Mouse (Mus musculus) embryo, embryonic 10.5 days (tissue): ENCODE data around the gene Catsperd.
A peak's percentile ranks its signal among the peaks of the same experiment; 100 is the strongest.
"Not testable (repeated sequence)": the region's sequence is repeated elsewhere in the genome, so short reads cannot be mapped to it uniquely, and the experiment has no call there.

ENCODE experiments used
- DNase-seq: peaks from one replicate; pipeline ENCODE4 v3.0.0-alpha.2; 2015; ENCODE audit warnings: low spot score

The Catsperd gene

DNA sequence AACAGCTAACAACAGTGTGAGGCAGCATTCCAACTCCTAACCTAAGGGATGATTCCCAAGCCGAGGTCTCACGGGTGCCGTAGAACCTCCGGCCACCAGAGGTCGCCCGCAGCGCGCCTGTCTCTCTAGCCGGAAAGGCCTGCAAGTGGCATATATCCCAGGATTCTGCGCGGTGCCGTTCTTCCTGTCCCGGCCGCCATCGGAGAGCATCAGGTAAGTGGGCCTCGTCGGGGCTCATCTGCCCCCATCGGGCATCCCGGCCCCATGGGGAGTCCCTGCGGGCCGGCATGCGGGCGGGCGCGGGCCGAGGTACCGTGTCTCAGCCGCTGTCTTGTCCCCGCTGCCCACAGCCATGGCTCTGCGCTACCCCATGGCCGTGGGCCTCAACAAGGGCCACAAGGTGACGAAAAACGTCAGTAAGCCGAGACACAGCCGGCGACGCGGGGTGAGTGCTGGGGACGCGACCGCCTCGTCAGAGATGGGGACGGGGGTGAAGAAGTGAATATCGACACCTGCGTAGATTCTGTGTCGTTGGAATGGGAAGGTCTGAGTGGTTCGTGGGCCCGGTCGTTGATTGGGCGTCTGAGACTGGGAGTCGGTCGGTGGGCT is 14.6 kb upstream of the Catsperd start, which contains the start of gene Rpl36:
Rpl36 (plus strand) TSS at position 181 of the 609 bp plus-strand sequence.
- peak; percentile 95 for DNase-seq

DNA sequence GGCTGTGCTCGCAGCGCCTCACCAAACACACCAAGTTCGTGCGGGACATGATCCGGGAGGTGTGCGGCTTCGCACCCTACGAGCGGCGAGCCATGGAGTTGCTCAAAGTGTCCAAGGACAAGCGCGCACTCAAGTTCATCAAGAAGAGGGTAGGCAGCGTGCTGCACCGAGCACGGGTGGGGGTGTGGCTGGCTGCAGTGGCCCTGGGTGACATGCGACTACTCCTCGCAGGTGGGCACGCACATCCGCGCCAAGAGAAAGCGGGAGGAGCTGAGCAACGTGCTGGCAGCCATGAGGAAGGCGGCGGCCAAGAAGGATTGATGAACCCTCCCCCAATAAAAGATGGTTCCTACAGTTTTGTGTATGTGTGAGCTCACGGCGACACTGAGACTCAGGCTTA is 14.1 kb upstream of the Catsperd start:
- not testable (repeated sequence) for DNase-seq

DNA sequence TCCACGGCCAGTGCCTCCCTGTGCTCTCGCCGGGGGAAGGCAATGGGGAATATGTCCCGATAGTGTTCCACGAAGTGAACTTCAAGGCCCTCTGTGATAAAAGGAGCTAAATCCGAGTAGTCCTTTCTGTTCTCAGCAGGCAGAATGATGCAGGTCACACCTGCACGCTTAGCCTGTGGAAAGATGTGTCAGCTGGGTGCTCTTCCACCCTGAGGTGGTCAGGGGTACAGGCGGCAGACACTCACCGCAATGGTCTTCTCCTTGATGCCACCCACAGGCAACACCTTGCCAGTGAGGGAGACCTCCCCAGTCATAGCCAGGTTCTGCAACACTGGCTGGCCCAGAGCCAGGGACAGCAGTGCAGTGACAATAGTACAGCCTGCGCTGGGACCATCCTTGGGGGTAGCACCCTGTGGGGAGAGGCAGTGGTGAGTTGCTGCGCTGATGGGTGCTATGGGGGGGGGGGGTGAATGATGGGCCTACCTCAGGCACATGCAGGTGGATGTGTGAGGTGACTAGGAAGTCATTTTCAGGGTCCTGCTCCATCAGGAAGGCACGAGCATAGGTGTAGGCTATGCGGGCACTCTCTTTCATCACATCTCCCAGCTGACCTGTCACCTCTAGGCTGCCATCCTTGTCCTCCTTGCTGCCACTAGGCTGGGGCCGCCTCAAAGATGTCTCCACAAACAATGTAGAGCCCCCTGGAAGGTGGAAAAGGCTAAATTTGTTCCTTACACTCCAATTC is 13.4 kb upstream of the Catsperd start:
- DNase-seq: no peak

DNA sequence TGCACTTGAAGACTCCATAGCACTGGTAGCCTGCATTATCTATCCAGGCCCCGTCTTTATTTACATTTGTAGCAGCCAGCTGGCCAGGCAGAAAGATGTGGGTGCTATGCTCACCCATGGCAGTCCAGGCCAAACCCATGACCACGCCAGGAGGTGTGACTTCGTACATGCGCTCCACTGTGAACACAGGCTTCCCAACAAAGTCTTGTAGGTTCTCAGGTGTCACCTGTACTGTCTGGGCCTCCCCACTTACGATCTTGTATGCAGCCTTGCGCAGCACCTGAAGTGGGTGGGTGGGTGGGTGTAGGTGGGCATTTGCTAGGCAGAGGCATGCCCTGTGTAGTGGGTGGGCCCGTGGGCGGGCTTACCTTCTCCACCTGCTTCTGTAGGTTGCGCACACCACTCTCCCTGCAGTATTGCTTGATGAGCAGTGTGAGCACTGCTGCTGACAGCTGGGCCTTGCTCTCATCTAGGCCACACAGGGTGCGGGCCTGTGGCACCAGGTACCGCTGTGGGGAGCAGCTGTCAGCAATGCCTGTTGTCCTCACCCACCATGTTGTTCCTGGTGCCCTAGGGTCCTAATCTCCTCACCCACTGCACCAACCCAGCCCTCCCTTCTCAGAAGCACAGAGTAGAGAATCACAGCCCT is 12.7 kb upstream of the Catsperd start:
- no peak for DNase-seq

DNA sequence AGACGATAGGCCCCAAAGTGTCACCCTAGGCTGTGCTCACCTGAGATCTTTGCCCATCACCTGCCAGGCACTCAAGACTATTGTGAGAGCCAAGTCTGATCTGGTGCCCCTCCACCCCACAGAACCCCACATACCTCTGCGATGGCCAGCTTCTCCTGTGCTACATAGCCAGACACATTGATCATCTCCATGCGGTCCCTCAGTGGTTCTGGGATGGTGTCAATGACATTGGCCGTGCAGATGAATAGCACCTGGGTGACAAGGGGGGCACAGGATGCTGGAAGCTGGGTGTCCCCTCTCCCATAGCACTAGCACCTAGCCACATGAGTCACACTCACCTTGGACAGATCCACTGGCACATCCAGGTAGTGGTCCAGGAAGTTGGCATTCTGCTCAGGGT is 12.2 kb upstream of the Catsperd start:
- no peak for DNase-seq

DNA sequence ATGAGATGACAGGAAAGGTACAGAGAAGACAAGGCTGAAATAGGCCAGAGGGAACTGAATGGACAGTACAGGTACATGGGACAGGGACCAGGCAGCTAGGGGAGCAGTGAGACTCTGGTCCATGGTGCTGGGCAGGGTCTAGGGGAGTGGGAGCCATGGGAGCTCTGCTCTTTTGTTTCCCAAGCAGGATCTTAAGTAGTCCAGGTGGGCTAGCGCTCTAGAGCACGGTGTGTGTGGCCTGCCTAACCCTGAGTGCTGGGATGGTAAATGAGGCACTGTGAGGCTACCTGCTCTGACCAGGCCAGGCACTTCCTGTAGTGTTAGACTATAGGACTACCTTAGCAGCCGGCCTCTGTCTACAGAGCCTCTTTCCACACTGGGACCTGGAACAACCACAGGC is 11.2 kb upstream of the Catsperd start:
- DNase-seq: no peak

DNA sequence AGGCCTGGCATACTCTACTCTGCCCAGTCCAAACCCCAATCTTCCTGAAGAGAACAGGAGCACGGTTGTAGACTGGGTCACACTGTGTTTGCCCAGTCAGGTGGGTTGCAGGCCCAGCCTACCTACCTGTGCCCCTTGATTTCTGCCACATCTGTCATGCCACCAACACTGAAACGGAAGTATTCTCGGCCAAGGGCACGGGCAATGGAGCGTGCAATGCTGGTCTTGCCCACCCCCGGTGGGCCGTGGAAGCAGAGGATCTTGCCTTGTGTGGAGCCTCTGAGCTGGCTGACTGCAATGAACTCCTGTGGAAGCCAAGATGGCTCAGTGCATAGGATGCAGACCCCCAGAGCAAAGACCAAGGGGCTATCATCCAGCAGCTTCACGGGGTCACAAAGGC is 10.3 kb upstream of the Catsperd start:
- no peak for DNase-seq

DNA sequence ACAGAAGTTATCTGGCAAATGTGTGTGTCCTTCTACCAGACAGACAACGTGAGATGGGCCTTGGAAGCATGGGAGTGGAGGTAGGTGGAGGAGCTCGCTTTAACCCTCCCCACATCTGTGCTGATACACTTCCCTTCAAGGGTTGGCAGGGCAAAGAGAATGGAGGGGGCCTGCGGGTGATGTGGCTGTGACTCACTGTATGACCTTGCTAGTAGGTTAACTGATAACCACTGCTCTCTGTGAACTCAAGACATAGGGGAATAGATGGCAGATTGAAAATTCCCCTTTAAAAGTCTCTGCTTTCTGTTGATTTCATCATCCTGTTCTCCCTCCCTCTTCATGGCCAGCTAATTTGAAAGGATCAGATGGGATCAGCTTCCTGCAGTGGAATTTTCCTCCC is 2.4 kb upstream of the Catsperd start:
- DNase-seq: no peak

DNA sequence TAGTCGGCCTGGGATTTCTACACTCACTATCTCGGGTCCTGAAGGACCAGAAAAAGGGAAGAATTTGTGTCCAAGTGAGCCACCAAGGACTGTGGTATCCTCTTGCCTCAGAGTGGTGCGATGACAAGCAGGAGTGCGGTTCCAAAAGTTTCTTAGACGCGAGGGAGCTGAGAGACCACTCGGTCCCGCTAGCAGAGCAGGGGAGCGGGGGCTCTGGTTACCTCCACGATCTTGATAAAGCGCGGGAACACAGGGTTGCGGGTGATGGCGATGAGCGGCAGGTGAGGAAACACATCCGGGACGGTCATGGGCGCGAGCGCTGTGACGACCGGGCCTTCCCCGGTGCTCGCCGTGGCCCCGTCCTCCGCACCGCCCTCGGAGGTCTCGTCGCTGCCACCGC is 1.7 kb upstream of the Catsperd start:
- no peak for DNase-seq

DNA sequence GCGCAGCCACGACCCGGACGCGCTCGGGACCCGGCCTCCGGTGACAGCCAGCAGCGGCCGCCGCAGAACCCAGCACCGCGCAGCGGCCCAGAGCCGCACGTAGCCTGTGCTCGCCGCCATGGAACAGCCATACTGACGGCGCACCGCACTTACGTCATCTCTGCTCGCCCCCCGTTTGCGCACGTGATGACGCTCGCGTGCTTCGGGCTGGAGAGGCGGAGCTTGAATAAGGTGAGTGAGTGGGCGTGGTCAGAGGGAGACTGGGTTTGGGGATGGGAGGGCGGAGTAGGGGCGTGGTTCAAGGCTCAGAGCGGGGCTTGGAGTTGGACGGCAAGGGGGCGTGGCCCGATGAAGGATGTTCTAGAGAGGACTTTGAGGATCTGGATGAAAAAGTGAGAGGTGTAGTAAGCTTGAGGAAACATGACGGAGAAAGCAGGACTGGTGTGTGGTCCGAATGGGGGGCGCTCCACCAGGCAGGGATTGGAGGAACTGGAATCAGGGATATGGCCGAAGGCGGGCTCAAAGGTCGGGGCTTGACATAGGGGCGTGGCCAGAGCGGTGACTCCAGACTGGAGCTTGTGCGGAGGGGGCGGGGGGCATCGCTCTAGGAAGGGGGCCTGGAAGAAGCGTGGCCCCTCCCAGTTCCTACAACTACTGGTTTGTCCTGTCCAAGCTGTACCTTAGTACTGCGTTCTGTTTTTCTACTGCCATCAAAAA is 1.0 kb upstream of the Catsperd start, which contains the start of gene Lonp1:
Lonp1 (minus strand) TSS at position 134 of the 717 bp plus-strand sequence.
- DNase-seq: peak; percentile 100

DNA sequence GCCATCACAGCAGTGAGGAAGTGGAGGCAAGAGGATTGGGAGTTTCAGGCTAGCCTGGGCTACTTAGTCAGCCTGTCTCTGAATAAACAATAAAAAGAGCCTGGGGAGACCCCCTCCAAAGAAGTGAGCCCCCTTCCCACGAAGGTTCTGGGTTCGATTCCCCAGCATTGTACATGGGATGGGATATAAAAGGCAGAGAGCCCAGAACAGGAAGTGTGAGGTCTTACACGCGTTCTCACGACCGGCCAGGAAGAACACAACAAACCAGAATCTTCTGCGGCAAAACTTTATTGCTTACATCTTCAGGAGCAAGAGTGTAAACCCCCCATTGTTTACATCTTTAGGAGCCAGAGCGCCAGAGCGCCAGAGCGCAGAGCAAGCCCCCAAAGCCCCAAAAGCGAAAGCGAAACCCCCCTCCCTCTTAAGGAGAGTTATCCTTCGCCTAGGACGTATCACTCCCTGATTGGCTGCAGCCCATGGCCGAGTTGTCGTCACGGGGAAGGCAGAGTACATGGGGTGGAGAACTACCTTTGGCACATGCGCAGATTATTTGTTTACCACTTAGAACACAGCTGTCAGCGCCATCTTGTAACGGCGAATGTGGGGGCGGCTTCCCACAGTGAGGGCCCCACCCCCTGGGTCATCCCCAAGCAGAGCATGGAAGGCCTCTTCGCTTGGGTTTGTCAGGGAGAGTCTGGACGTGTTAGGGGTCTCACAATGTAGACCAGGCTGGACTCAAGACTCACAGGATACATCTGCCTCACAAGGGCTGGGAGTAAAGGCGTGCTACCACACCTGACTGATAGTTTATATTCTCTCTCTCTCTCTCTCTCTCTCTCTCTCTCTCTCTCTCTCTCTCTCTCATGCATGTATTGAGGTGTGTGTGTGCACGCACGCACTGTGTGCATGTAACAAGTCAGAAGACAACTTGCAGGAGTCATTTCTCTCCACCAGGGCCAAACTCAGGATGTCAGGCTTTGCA is 2.1 kb downstream of the Catsperd start:
- not testable (repeated sequence) for DNase-seq

DNA sequence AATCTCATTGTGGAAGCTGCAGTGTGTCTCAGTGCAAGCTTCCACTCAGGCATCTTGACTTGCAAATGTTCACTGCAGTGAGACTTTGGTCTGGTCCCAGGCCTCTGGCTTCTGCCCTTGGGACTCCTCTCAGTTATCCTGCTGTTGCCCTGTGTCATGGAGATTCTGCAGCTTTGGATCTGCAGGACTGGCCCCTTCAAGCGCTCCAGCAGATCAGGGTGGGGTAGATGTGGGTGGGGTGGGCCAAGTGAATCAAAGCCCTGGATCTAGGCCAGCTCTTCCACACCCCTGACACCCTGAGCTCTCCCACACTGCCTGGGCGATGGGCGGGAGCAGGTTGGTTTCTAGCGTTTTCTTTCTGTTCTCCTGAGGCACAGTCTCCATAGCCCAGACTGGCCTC is 3.9 kb downstream of the Catsperd start:
- no peak for DNase-seq

DNA sequence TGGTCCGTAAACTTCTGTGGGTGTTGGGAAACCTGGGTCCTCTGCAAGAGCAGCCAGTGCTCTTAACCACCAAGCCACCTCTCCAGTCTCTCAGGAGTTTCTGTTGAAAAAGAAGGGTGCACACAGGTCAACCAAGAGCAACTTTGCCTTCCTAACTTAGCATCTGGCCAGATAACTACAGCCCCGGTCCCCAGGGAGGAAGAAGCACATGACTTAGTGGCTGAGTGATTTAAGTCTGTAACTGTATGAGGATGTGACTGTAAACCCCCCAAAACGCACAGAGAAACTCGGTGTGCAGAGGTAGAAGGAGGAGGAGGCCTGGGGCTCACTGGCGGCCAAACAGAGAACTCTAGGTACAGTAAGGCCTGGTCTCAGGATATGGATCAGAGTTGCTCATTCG is 6.1 kb downstream of the Catsperd start:
- DNase-seq: no peak

DNA sequence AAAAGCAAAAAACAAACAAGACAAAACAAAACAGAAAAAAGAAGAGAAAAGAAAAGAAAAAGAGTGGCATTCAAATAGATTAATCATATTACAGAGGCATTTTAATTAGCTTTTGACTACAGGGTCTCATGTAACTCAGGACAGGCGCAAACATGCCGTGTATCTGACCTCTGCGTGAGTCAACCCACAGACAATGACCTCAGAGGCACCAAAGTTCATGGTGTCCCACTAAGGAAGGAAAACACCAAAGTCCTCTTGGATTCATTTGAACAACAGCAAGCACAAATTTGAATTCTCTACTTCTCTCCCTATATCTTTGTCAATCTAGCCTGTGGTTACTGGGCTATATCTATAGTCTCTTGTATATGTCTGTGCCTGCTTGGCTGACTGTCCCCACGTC is 15.3 kb downstream of the Catsperd start:
- no peak for DNase-seq

DNA sequence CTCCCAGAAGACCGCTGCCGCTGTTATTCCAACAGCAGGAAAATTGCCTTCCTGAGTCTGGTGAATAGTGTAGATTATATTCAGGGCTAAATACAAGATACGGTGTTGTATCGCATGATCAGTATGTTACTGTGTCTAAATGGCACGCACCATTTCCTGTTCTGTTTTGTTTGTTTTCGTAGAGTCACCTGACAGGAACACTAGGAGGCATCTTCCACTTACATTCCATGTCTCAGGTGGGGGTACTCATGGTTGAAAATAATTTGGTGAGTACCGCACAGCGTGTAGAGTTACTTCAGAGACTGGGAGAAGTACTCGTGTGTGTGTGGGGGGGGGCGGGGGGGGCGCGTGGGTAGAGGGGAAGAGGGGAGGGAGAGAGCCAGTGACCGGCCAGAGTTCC is 19.6 kb downstream of the Catsperd start:
- no peak for DNase-seq

DNA sequence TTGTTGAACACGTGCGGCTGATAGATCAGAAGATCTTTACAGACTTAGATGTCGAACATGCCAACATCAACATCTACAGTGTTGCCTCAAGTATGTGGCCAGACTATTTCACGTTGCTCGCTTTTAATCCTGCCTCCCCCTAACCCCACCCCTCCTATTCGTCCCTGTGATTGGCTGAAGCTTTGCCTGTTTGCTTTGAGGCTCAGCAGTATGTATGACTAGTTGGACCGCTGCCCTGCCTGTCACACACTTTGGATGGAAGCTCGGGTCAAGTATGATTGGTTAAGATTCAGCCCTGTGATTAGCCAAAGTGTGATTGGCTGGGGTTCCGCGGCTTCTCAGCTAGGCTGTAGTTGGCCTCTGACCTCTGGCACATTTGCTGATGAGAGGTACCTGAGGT is 23.9 kb downstream of the Catsperd start:
- no peak for DNase-seq

DNA sequence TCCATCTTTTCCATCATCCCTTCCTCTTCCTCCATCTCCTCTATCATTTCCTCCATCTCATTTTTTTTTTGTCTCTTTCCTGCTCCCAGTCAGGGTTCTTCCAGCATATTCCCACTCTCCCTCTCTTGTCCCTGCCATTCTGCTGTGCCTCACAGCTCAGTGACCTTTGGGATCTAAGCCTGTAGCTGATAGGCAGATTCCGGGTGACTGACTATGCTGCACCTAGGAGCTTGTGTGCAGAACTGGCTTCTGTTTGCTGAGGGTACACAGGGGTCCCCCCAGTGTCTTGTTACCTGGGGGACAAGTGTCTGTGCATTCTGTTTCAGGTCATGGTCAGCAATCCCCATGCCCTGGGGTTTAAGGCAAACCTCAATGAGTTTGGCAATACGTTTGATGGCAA is 26.8 kb downstream of the Catsperd start:
- DNase-seq: no peak

DNA sequence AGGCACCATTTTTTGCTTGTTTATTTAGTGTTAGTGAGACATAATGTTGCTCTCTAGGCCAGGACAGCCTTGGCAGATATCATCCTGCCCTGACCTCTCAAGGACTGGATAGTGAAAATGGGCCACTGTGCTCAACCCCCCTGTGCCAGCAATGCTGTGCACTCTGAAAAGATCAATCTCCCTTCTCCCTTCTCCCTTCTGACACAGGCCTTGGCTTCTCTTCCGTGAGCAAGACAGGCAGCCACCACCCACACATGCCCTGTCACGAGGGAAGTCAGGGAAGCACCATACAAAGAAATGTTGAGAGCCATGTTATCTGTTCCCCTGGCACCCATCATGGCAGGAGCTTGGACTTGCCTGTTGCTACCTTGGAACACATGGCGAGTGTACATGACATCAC is 27.4 kb downstream of the Catsperd start:
- no peak for DNase-seq

DNA sequence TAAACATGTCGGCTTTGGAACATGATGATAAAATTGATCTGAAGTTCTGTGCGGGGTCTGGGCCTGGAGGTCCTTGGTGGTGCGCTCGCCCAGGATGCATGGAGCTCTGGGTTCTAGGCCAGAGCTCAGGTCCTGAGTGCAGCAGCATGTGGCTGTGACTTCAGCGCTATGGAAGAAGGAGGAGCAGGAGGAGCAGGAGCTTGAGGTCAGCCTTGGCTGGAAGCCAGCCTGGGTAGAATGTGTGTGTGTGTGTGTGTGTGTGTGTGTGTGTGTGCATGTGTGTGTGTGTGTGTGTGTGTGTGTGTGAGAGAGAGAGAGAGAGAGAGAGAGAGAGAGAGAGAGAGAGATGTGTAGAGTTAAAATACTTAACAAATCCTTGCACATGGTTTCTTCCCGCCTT is 28.2 kb downstream of the Catsperd start:
- DNase-seq: no peak

DNA sequence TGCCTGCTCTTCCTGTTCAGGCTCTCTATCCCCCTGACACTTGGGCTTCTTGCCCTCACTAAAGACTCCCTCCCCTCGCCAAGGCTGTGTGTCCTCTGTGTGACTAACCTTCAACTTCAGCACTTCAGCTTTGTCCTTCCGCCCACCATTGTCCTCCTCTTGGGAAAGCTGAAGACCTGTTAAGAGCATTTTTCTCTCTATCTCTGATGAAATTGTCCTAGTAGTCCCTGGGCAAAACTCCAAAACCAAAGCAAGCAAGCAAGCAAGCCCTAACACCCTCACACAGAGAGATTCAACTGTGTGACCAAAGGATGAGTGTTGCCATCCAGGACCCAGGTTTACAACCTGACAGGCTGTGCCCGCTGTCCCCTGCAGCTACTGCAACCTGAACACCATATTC is 35.7 kb downstream of the Catsperd start:
- no peak for DNase-seq

DNA sequence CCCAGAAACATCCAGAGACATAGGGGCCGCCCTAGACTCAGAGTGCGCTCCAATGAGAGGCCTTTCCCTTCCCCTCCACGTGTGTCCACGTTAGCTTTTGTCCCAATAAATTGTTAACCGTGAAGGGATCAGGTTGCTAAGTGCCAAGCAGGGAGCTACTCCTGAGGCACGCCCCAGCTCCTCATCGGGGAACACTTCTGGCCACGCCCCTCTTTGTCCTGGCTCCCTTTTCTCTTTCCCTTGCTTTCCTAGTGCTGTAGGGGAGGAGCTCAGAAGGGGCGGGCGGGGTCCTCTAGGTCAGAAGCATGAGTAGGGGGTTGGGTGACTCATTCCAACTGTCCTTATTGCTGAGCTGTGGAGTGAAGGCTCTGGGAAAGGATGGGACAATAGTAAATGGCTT is 36.4 kb downstream of the Catsperd start:
- DNase-seq: peak; percentile 82
